Mouse (Mus musculus) fibroblast of lung, adult 2 months (primary cell): ENCODE measurements around the gene 9530077C05Rik.
"Not testable (repeated sequence)": the region's sequence is repeated elsewhere in the genome, so short reads cannot be mapped to it uniquely, and the experiment has no call there.

Experiments used
- DNase-seq: peaks from one replicate; pipeline ENCODE4 v3.0.0-alpha.2; 2011; ENCODE audit warnings: low read depth

The 9530077C05Rik gene

GRCm38 (mm10) chr9:22411002-22411857 lies at the start of gene 9530077C05Rik:
9530077C05Rik (plus strand) TSS chr9:22411513.
- peak; percentile 89 for DNase-seq

- no peak for DNase-seq
These were observed 45.1 kb upstream of the 9530077C05Rik start for GRCm38 (mm10) chr9:22366221-22366620.

GRCm38 (mm10) chr9:22366621-22367020 lies 44.7 kb upstream of the 9530077C05Rik start:
- no peak for DNase-seq

GRCm38 (mm10) chr9:22368030-22368429 lies 43.3 kb upstream of the 9530077C05Rik start:
- peak; percentile 60 for DNase-seq

DNA sequence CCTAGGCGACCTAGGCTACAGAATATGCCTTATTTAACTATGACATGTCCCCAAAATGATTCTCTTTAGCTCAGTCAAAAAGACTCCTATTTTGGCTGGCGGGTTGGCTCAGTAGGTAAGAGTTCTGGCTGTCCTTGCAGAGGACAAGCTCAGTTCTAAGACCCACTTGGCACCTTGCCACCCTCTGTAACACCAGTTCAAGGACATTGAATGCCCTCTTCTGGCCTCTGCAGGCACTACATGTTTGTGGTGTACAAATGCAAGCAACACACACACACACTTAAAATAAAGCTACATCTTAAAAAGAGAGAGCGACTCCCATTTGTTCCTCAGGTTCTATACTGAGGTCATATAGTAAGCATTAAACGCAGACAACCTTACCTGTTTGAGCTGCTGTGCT lies 38.6 kb upstream of the 9530077C05Rik start:
- no peak for DNase-seq

GRCm38 (mm10) chr9:22376086-22376485 lies 35.2 kb upstream of the 9530077C05Rik start:
- no peak for DNase-seq

DNA sequence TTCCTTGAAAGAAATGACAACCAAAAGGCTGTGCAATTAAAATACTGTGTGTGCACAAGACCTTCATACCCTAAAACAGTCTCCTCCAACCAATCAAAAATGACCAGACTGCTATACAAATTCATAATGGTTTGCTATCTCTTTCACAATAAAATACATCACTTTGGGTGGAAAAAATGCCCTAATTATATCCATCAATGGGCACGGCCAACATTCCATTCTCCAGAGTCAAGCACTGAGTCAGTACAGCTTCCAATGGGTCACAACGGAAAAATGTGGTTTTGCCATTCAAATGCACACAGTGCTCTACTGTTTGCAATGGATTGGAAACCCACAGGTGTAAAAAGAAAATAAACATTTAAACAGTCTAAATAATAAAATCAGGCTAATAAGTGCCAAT lies 25.4 kb upstream of the 9530077C05Rik start:
- peak; percentile 73 for DNase-seq

GRCm38 (mm10) chr9:22387901-22388300 lies 23.4 kb upstream of the 9530077C05Rik start:
- no peak for DNase-seq

DNA sequence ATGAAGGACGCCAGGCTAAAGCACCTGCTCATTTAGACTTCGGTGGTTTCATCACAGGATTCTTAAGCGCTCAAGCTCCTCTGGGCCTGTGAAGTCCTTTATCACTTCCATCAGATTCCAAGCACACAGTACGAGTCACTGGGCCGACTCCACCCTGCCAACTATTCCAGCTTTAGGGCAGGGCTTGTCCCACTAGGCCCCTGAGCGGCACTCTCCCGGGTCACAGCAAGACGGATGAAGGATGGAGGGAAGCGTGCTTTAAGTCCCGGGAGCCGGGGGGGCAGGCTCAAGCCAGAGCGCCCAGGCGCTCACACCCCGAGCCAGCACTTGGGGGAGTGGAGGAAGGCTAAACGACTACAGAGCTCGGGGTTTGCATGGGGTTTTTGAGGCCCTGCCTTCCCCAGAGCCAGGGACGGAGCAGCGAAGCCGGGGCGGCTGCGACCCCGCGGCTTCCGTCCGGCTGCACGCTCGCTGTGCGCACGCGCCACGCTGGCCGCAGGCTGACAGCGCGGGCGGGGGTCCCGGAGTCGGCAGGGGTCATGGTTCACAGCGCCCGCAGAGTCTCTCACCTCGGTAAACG lies 22.8 kb upstream of the 9530077C05Rik start:
- no peak for DNase-seq

GRCm38 (mm10) chr9:22389021-22389476 lies 22.3 kb upstream of the 9530077C05Rik start, which contains the start of gene Anln:
Anln (minus strand) TSS chr9:22389188.
- peak; percentile 65 for DNase-seq

- DNase-seq, result no peak
These were observed 21.5 kb upstream of the 9530077C05Rik start for GRCm38 (mm10) chr9:22389736-22390245.

DNA sequence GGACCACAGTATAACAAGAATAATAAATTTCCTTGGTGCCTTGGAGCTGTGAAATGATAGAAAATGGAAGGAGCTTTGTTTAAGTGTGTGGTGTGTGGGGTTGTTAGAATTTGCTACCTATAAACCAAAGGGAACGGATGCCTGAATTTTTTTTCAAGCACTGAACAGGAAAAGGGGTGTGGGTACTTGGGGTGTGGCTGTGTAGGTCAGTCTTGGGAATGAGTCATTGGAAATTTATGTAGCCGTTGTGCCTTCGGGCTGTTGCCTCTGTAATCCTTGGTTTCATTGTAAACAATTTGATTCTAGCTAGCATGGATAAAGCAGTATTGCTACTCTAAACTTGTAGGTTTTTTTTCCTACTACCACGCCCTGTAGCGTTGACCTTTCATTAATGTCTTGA lies 20.9 kb upstream of the 9530077C05Rik start:
- no peak for DNase-seq

GRCm38 (mm10) chr9:22394725-22395124 lies 16.6 kb upstream of the 9530077C05Rik start:
- no peak for DNase-seq

GRCm38 (mm10) chr9:22399021-22399420 lies 12.3 kb upstream of the 9530077C05Rik start:
- peak; percentile 64 for DNase-seq

- DNase-seq, result no peak
These were observed 9.3 kb upstream of the 9530077C05Rik start for GRCm38 (mm10) chr9:22402001-22402400.

DNA sequence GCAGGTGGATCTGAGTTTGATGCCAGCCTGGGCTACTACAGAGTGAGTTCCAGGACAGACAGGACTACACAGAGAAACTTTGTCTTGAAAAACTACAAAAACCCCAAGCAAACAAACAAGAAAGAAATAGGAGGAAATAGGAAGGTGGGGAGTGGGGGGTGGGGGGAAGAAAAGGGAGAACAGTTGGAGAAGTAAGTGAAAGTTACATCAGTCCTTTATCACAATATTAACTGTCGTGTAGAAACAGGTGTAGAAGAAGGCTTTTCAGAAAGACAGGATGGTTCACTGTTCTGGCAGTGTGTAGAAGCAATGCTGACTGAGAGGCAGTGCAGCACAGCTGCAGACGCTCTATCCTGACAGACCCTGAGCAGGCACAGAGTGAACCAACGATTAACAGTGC lies 8.3 kb upstream of the 9530077C05Rik start:
- DNase-seq, result no peak

DNA sequence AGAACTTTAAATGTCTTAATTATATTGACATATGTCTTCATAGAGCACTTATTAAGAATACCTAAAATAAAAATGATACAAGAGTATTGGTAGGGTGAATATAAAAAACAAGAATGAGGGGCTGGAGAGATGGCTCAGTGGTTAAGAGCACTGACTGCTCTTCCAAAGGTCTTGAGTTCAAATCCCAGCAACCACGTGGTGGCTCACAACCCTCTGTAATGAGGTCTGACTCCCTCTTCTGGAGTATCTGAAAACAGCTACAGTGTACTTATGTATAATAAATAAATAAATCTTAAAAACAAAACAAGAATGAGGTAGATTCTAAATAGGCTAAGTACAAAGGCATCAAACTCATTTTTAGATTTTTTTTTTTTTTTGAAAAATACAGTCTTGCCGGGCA lies 7.8 kb upstream of the 9530077C05Rik start:
- not testable (repeated sequence) for DNase-seq

- no peak for DNase-seq
These were observed 5.9 kb upstream of the 9530077C05Rik start for GRCm38 (mm10) chr9:22405414-22405813.

GRCm38 (mm10) chr9:22407633-22408032 lies 3.7 kb upstream of the 9530077C05Rik start:
- not testable (repeated sequence) for DNase-seq

DNA sequence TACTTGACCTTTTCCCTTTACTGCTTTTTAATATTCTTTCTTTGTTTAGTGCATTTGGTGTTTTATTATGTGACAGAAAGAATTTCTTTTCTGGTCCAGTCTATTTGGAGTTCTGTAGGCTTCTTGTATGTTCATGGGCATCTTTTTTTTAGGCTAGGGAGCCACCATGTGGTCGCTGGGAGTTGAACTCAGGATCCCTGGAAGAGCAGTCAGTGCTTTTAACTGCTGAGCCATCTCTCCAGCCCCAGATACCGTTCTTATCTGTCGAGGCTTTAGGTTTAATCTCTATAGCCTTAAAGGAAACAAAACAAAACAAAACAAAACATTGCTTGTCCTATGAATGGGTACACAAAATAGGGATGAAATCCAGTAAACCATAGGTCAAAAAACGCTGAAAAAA lies 3.0 kb upstream of the 9530077C05Rik start:
- not testable (repeated sequence) for DNase-seq

DNA sequence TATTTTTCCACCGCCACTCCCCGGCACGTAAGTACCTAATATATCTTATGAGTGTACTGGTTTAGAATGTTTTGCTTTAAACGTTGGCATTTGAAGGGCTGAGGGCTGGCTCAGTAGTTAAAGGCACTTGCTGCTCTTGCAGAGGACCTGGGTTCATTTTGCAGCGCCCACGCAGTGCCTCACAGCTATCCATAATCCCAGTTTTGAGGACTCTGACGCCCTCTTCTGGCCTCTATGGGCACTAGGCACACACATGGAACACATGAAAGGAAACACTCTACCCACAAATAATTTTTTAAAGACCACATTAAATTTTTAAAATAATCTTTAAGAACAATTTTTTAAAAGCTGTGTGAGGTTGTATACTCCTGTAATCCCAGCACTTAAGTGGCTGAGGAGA lies 1.8 kb upstream of the 9530077C05Rik start:
- DNase-seq, result no peak

DNA sequence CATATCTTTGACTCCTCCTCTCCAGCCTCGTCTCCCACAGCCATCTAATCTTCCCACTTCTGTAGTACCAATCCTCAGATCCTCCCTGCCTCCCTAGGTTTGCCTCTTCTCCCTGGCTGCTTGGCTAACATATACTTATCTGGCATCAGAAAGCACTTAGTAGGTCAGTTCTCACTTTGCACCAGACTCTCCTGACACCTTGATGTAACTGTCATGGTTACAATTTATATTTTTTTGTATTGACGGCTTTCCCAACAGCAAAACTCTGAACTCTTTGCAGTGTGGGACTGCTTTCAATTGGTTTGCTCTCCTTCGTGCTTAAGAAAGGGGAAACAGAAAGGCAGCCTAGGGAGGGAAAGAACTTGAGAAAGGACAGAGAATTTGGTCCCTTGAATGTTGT lies 4.9 kb downstream of the 9530077C05Rik start:
- no peak for DNase-seq

DNA sequence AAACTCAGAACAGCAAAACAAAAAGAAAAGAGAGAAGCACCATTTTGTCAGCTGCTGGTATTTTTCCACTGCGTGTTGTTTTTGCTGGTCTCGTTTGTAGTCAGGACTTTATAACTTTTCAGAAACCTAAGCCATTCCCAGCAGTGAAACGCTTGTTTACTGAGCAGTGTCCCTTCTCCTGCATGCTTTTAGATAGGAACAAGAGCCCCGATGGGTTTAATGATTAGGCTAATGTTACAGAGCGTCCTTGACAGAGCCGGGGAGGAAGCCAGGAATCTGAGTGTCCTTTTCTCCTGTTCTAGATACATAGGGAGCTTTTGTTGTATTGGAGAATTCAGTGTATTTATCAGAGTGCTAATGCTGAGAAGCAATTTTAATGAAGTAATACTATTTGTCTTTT lies 6.2 kb downstream of the 9530077C05Rik start:
- DNase-seq, result no peak
